Mouse (Mus musculus) gastrocnemius, postnatal 25 days (tissue): ENCODE results near the gene Thap7. TPM values are rescaled to one million over a fixed set of nuclear protein-coding genes. Genes with fewer than 3 reads are reported as not detected.

Experiments used
- DNase-seq: peaks from one replicate; pipeline ENCODE4 v3.0.0; 2022
- total RNA-seq, 2 experiments: library from RNA; stranded (reverse); gene quantifications; 1 replicate in 1 of 2; 2 replicates in 1 of 2; pipeline ENCODE4 v1.2.3; 2021

Thap7 gene
- total RNA-seq, 2 experiments from 2014 or later: 12.8 to 14.5 TPM

- no peak for DNase-seq
Observed at GRCm38 (mm10) chr16:17488478-17489468, 42.2 kb downstream of the Thap7 start.

- DNase-seq: no peak
Observed at GRCm38 (mm10) chr16:17486505-17486904, 44.4 kb downstream of the Thap7 start.

- DNase-seq: no peak
Observed at GRCm38 (mm10) chr16:17481465-17481864, 49.5 kb downstream of the Thap7 start.

- DNase-seq: no peak
Observed at GRCm38 (mm10) chr16:17478331-17478943, 52.5 kb downstream of the Thap7 start.

Other genes with a start within 250 kb of the Thap7 start
- under 1 TPM; 0.18 to 0.32 TPM for gene Serpind1, start 199.8 kb downstream of the Thap7 start, total RNA-seq
- 10 to 100 TPM; 15.2 to 16.5 TPM for gene Snap29, start 125.2 kb downstream of the Thap7 start, total RNA-seq
- 10 to 100 TPM; 15.9 to 20.4 TPM for gene Pi4ka, start 124.8 kb downstream of the Thap7 start, total RNA-seq
- gene Crkl, start 79.1 kb downstream of the Thap7 start, total RNA-seq: 10 to 100 TPM; 19.2 to 21.6 TPM
- under 1 TPM; 0.18 to 0.35 TPM for gene Aifm3, start 41.5 kb downstream of the Thap7 start, total RNA-seq
- 10 to 100 TPM; 19.2 to 23.6 TPM for gene Lztr1, start 22.4 kb downstream of the Thap7 start, total RNA-seq
- gene Lrrc74b, start 30.1 kb upstream of the Thap7 start, total RNA-seq: 1 to 10 TPM; 1.2 to 2.0 TPM
- 1 to 10 TPM; 8.7 to 9.1 TPM for gene P2rx6, start 30.7 kb upstream of the Thap7 start, total RNA-seq
- gene Slc7a4, start 52.1 kb upstream of the Thap7 start, total RNA-seq: under 1 TPM; 0.32 to 0.36 TPM
- 1 to 10 TPM; 7.5 to 9.0 TPM for gene Smpd4, start 88.2 kb upstream of the Thap7 start, total RNA-seq
- gene Ccdc74a, start 115.3 kb upstream of the Thap7 start, total RNA-seq: 1 to 10 TPM in 1 of 2 experiments, under 1 TPM in 1; 0.77 to 1.6 TPM
- gene Med15, start 201.8 kb upstream of the Thap7 start, total RNA-seq: 10 to 100 TPM; 18.1 to 18.9 TPM
- gene Klhl22, start 228.5 kb upstream of the Thap7 start, total RNA-seq: 10 to 100 TPM; 15.4 to 18.8 TPM